Mouse (Mus musculus) CH12.LX (cell line): Measurements from ENCODE around the gene Dctpp1. TPM values are rescaled to one million over a fixed set of nuclear protein-coding genes. Genes with fewer than 3 reads are reported as not detected.

ENCODE experiments used
- DNase-seq: peaks from one replicate; pipeline ENCODE4 v3.0.0-alpha.2; 2013; ENCODE audit errors: extremely low read depth
- H3K27ac ChIP-seq: 2 replicates; pipeline ENCODE4 v1.5.1; 2012; ENCODE audit warnings: low read depth, mild to moderate bottlenecking, control low read depth, moderate library complexity; ENCODE audit not compliant: insufficient read depth
- H3K27me3 ChIP-seq: replicated peaks from 2 replicates; pipeline ENCODE3; 2012; ENCODE audit warnings: inconsistent platforms
- H3K36me3 ChIP-seq, 2 experiments: replicated peaks in 1 of 2; 2 replicates each; pipeline versions ENCODE3 to v1.6.1; 2012; ENCODE audit warnings: inconsistent platforms in 1 of 2, low read length in 1 of 2, mild to moderate bottlenecking in 1 of 2, mixed read lengths in 1 of 2, moderate library complexity in 1 of 2; ENCODE audit not compliant: control insufficient read depth in 1 of 2, insufficient read depth in 1 of 2
- H3K4me1 ChIP-seq, 2 experiments: 2 replicates each; pipeline ENCODE4 v1.6.1; 2012; ENCODE audit warnings: inconsistent platforms in 1 of 2, moderate library complexity in 1 of 2; ENCODE audit not compliant: insufficient read depth in 2 of 2, control insufficient read depth in 1 of 2
- H3K4me2 ChIP-seq: 2 replicates; pipeline ENCODE4 v1.6.1; 2012; ENCODE audit warnings: low read depth, mild to moderate bottlenecking, control low read depth; ENCODE audit not compliant: poor library complexity, insufficient read depth, severe bottlenecking
- H3K4me3 ChIP-seq, 3 experiments: fragments of 150-350 bp in 1 of 3; sonication (generic) in 1 of 3; replicated peaks in 1 of 3; 2 replicates each; pipeline versions ENCODE3 to v1.5.1; 2011 to 2012; ENCODE audit warnings: low read depth in 2 of 3, low read length in 2 of 3, mild to moderate bottlenecking in 2 of 3, moderate library complexity in 2 of 3, control low read depth in 1 of 3, improper control_type of control experiment in 1 of 3, inconsistent platforms in 1 of 3, mixed read lengths in 1 of 3; ENCODE audit not compliant: poor library complexity in 1 of 3
- H3K79me2 ChIP-seq: replicated peaks from 2 replicates; pipeline ENCODE4 v1.6.1; 2012; ENCODE audit warnings: mild to moderate bottlenecking, moderate library complexity; ENCODE audit not compliant: control insufficient read depth, poor library complexity, insufficient read depth, severe bottlenecking; ENCODE audit errors: extremely low read depth
- H3K9ac ChIP-seq: 2 replicates; pipeline ENCODE4 v1.6.1; 2012; ENCODE audit warnings: low read depth, mild to moderate bottlenecking, control low read depth, moderate library complexity; ENCODE audit not compliant: insufficient read depth
- H3K9me3 ChIP-seq: replicated peaks from 2 replicates; pipeline ENCODE3; 2012; ENCODE audit warnings: low read length, inconsistent platforms, mixed read lengths
- BHLHE40 ChIP-seq: IDR thresholded peaks from 2 replicates; pipeline ENCODE4 v1.6.1; 2011; ENCODE audit warnings: mild to moderate bottlenecking, low read depth, low read length, improper control_type of control experiment
- CHD2 ChIP-seq: IDR thresholded peaks from 2 replicates; pipeline ENCODE4 v1.6.1; 2011; ENCODE audit warnings: low read length, improper control_type of control experiment
- CTCF ChIP-seq, 2 experiments: IDR thresholded peaks in 1 of 2; conservative IDR thresholded peaks in 1 of 2; 2 replicates each; pipeline ENCODE4 v1.5.1; 2011 to 2012; ENCODE audit warnings: low read depth in 2 of 2, low read length in 2 of 2, improper control_type of control experiment in 1 of 2, inconsistent platforms in 1 of 2, mild to moderate bottlenecking in 1 of 2, moderate library complexity in 1 of 2
- EP300 ChIP-seq: IDR thresholded peaks from 2 replicates; pipeline ENCODE4 v1.6.1; 2011; ENCODE audit warnings: low read length, improper control_type of control experiment
- IRF4 ChIP-seq: IDR thresholded peaks from 2 replicates; pipeline ENCODE4 v1.6.1; 2014; ENCODE audit warnings: low read depth, mild to moderate bottlenecking, inconsistent platforms, low read length, improper control_type of control experiment
- JUND ChIP-seq: conservative IDR thresholded peaks from 2 replicates; pipeline ENCODE4 v1.6.1; 2011; ENCODE audit warnings: low read depth, low read length, improper control_type of control experiment
- KAT2A ChIP-seq: IDR thresholded peaks from 2 replicates; pipeline ENCODE4 v1.6.1; 2012; ENCODE audit warnings: low read length, improper control_type of control experiment, inconsistent platforms; ENCODE audit not compliant: insufficient replicate concordance
- MAX ChIP-seq: IDR thresholded peaks from 2 replicates; pipeline ENCODE4 v1.6.1; 2011; ENCODE audit warnings: low read length, improper control_type of control experiment
- MEF2A ChIP-seq: IDR thresholded peaks from 2 replicates; pipeline ENCODE4 v1.6.1; 2014; ENCODE audit warnings: low read depth, mild to moderate bottlenecking, inconsistent platforms, low read length, improper control_type of control experiment, borderline replicate concordance
- MYC ChIP-seq: IDR thresholded peaks from 2 replicates; pipeline ENCODE4 v1.6.1; 2011; ENCODE audit warnings: low read depth, mild to moderate bottlenecking, improper control_type of control experiment, low read length
- POLR2A ChIP-seq: IDR thresholded peaks from 2 replicates; pipeline ENCODE4 v1.6.1; 2011; ENCODE audit warnings: low read depth, mild to moderate bottlenecking, improper control_type of control experiment, low read length
- POLR2AphosphoS2 ChIP-seq: IDR thresholded peaks from 2 replicates; pipeline ENCODE4 v1.6.1; 2011; ENCODE audit warnings: low read depth, low read length, improper control_type of control experiment
- RAD21 ChIP-seq: IDR thresholded peaks from 2 replicates; pipeline ENCODE4 v1.6.1; 2011; ENCODE audit warnings: low read depth, mild to moderate bottlenecking, low read length, improper control_type of control experiment, moderate library complexity
- RCOR1 ChIP-seq: conservative IDR thresholded peaks from 2 replicates; pipeline ENCODE4 v1.6.1; 2012; ENCODE audit warnings: low read depth, mild to moderate bottlenecking, inconsistent platforms, low read length, improper control_type of control experiment
- SIN3A ChIP-seq: IDR thresholded peaks from 2 replicates; pipeline ENCODE4 v1.6.1; 2012; ENCODE audit warnings: low read length, improper control_type of control experiment, inconsistent platforms
- SMC3 ChIP-seq: IDR thresholded peaks from 2 replicates; pipeline ENCODE4 v1.6.1; 2011; ENCODE audit warnings: low read depth, low read length, improper control_type of control experiment
- UBTF ChIP-seq: IDR thresholded peaks from 2 replicates; pipeline ENCODE4 v1.6.1; 2012; ENCODE audit warnings: low read depth, mild to moderate bottlenecking, inconsistent platforms, low read length, improper control_type of control experiment, moderate library complexity
- USF1 ChIP-seq: IDR thresholded peaks from 2 replicates; pipeline ENCODE4 v1.6.1; 2014; ENCODE audit warnings: low read depth, mild to moderate bottlenecking, inconsistent platforms, low read length, improper control_type of control experiment
- USF2 ChIP-seq: conservative IDR thresholded peaks from 2 replicates; pipeline ENCODE4 v1.6.1; 2011; ENCODE audit warnings: low read depth, low read length, improper control_type of control experiment
- ZC3H11A ChIP-seq: IDR thresholded peaks from 2 replicates; pipeline ENCODE4 v1.6.1; 2012; ENCODE audit warnings: low read depth, mild to moderate bottlenecking, inconsistent platforms, low read length, improper control_type of control experiment
- dilution Hi-C: fragments of 300-500 bp; cut with MboI; formaldehyde crosslinking; loops from 2 replicates; pipeline ENCODE4 v1.14.3; 2020; ENCODE audit warnings: low sequenced_read_pairs; ENCODE audit not compliant: extremely low pct_unique_long_range_greater_than_20kb, extremely low pct_ligation_motif_present
- in situ Hi-C: fragments of 300-500 bp; cut with MboI; formaldehyde crosslinking; loops from 3 replicates; pipeline ENCODE4 v1.14.3; 2019; ENCODE audit warnings: low sequenced_read_pairs, low pct_ligation_motif_present, low pct_unique_long_range_greater_than_20kb, mixed read lengths
- polyA plus RNA-seq: library from polyadenylated mRNA; unstranded; fragments of >175 nt; gene quantifications from 2 replicates; pipeline ENCODE4 v1.2.1, GENCODE M21; 2012; ENCODE audit warnings: low read depth; ENCODE audit not compliant: insufficient read length
- total RNA-seq, 2 experiments: library from RNA; depleted of rRNA; stranded (reverse); fragments of 300-350 nt in 1 of 2; fragments of >200 nt in 1 of 2; gene quantifications; 2 replicates each; pipeline ENCODE4 v1.2.3; 2012 to 2014

The Dctpp1 gene
- total and polyA plus RNA-seq, 3 experiments, result 197 to 296 (median 221) TPM

GRCm38 (mm10) chr7:127228615-127229303, 31.8 kb downstream of the Dctpp1 start:
- dilution Hi-C loops, result no loop called here
- in situ Hi-C loops, result no loop called here
- Histone ChIP-seq H3K36me3 (peaks cover 3 to 25% of the 10 kb centered on the region in 2 experiments), H3K4me3 (no peak overlapping the region), H3K27me3 (no peaks in the 10 kb centered on the region), H3K4me1 (peaks cover 4 to 43% of the 10 kb centered on the region in 2 experiments; a peak in 3 of 4 replicates), H3K4me2 (no peak overlapping the region), H3K9me3 (no peaks in the 10 kb centered on the region)
- DNase-seq, result peak; percentile 89
- TF ChIP-seq SMC3 (peak; percentile 73), RAD21 (peak; percentile 83), MAX (peak; percentile 82), UBTF (no peak), EP300 (no peak), SIN3A (peak; percentile 40; the same call in 1 of the 2 replicates), JUND (peak; percentile 27; the same call in 1 of the 2 replicates), CHD2 (no peak), USF1 (peak; percentile 33), ZC3H11A (peak; percentile 13; the same call in 1 of the 2 replicates), POLR2AphosphoS2 (no peak; the same call in 1 of the 2 replicates), USF2 (no peak), MYC (peak; percentile 96), CTCF (conservative IDR thresholded peaks at IDR 0.05 in 1 of 2, IDR thresholded peaks at IDR 0.05 in 1 of 2; ENCODE audit: low read depth in 2 of 2, low read length in 2 of 2) (peak; percentile 74 to 83), POLR2A (peak; percentile 30; the same call in 1 of the 2 replicates), BHLHE40 (no peak), KAT2A (no peak), MEF2A (peak; percentile 52; the same call in 1 of the 2 replicates), IRF4 (0 out of 2 replicates have a peak, but pooled peaks have one; percentile 8), RCOR1 (no peak)
- TF ChIP-seq, all 38 proteins: peak for 12
- Histone ChIP-seq H3K79me2 (peaks cover 19% of the 10 kb centered on the region), H3K9ac (no peak overlapping the region), H3K27ac (no peak overlapping the region)
